11 mouse cellular contexts compared by ENCODE assay signal in genomic region chr12:4859241-4859914, GRCm38 (mm10). TPM values are rescaled to one million over a fixed set of nuclear protein-coding genes. Genes with fewer than 3 reads are reported as not detected.
A peak's percentile ranks its signal among the peaks of the same experiment; 100 is the strongest.
DNase-seq lines count a peak whose midpoint lies in the region; ATAC-seq and TF ChIP-seq lines count a peak whose summit lies in the region.
"Had no signal": no experiment of that assay in that cellular context is flagged by ENCODE, and none has a peak within 500 bp of the region (broad histone marks: within the 10 kb centered on the region; RNA-seq: fewer than 3 reads in every experiment).

No protein-coding gene starts in this region.

- peaks cover 35% of the 10 kb centered on the region for H3K4me1 ChIP-seq in heart, embryonic 12.5 days (replicated peaks)
- H3K4me1 ChIP-seq in G1E (ENCODE audit: insufficient read depth, low read depth, low read length), result peaks cover 45% of the 10 kb centered on the region
- H3K4me1 ChIP-seq in embryonic facial prominence, embryonic 14.5 days (ENCODE audit: control insufficient read depth, insufficient read depth, low read length), result peaks cover 11% of the 10 kb centered on the region

- no peaks in the 10 kb centered on the region for H3K27me3 ChIP-seq in heart, embryonic 12.5 days (replicated peaks)
- H3K27me3 ChIP-seq in G1E (ENCODE audit: insufficient read depth, low read length), result no peaks in the 10 kb centered on the region
- H3K27me3 ChIP-seq in embryonic facial prominence, embryonic 14.5 days (replicated peaks; ENCODE audit: control insufficient read depth, insufficient read depth, low read length), result no peaks in the 10 kb centered on the region

- DNase-seq in heart, adult 11 months, result no peak
- DNase-seq in G1E (ENCODE audit: low spot score), result peak; percentile 33
- DNase-seq in embryonic facial prominence, embryonic 14.5 days (ENCODE audit: low spot score), result peak; percentile 24
- no peak for DNase-seq in frontal cortex, adult 2 months (ENCODE audit: extremely low spot score in 1 of 2, low spot score in 1 of 2)
- DNase-seq in layer of hippocampus, adult 11-12 months (ENCODE audit: low spot score), result no peak
- DNase-seq in layer of hippocampus, postnatal 14 days (ENCODE audit: low spot score in 2 of 2), result no peak
- DNase-seq: cerebellum, adult 9-10 months had no signal

- 0 out of 2 replicates have a peak, but pooled peaks cover 5% of the 10 kb centered on the region for H3K9me3 ChIP-seq in heart, embryonic 12.5 days (replicated peaks)
- peaks cover 2% of the 10 kb centered on the region; the same call in 1 of the 2 replicates for H3K9me3 ChIP-seq in G1E (replicated peaks)
- H3K9me3 ChIP-seq in embryonic facial prominence, embryonic 14.5 days (ENCODE audit: control insufficient read depth, low read length), result no peaks in the 10 kb centered on the region
- H3K9me3 ChIP-seq: forebrain, embryonic 10.5 days had no signal

- 33% methylated on average over 11 of the region's 11 CpGs for WGBS in heart, embryonic 12.5 days
- 34% methylated on average over 11 of the region's 11 CpGs for WGBS in embryonic facial prominence, embryonic 14.5 days

- no peak overlapping the region for H3K4me3 ChIP-seq in heart, embryonic 12.5 days
- no peak overlapping the region for H3K4me3 ChIP-seq in G1E (ENCODE audit: low read depth, low read length)
- no peak overlapping the region for H3K4me3 ChIP-seq in embryonic facial prominence, embryonic 14.5 days (ENCODE audit: low read depth, low read length)
- H3K4me3 ChIP-seq: forebrain, embryonic 10.5 days; layer of hippocampus, adult 2 months had no signal

- ATAC-seq in heart, embryonic 12.5 days (ENCODE audit: insufficient number of reproducible peaks, low FRiP score), result peak; percentile 52
- ATAC-seq in G1E (ENCODE audit: extremely low read depth, insufficient number of reproducible peaks, low FRiP score, poor library complexity, severe bottlenecking), result peak; percentile 29
- peak; percentile 21; the same call in 1 of the 2 replicates for ATAC-seq in embryonic facial prominence, embryonic 14.5 days (ENCODE audit: low read depth)
- ATAC-seq in megakaryocyte progenitor cell, adult 5-6 weeks (replicated peaks; ENCODE audit: poor library complexity), result peak; percentile 62

- TF ChIP-seq CTCF in G1E (IDR thresholded peaks at IDR 0.05; ENCODE audit: low read depth, low read length), result no peak

- no peak overlapping the region for H3K4me2 ChIP-seq in heart, embryonic 12.5 days
- H3K4me2 ChIP-seq in embryonic facial prominence, embryonic 14.5 days (ENCODE audit: low read depth, low read length), result no peak overlapping the region

- H3K9ac ChIP-seq in heart, embryonic 12.5 days, result no peak overlapping the region
- H3K9ac ChIP-seq in embryonic facial prominence, embryonic 14.5 days (ENCODE audit: low read depth, low read length), result no peak overlapping the region

- peak overlapping the region; percentile 63 for H3K27ac ChIP-seq in heart, embryonic 12.5 days (ENCODE audit: poor library complexity, severe bottlenecking)
- no peak overlapping the region for H3K27ac ChIP-seq in embryonic facial prominence, embryonic 14.5 days (replicated peaks; ENCODE audit: low read depth, low read length)
- H3K27ac ChIP-seq: forebrain, embryonic 10.5 days; layer of hippocampus, adult 2 months had no signal

- H3K36me3 ChIP-seq in heart, embryonic 12.5 days, result peaks cover 27% of the 10 kb centered on the region
- peaks cover 81% of the 10 kb centered on the region for H3K36me3 ChIP-seq in G1E (replicated peaks)
- H3K36me3 ChIP-seq in embryonic facial prominence, embryonic 14.5 days (ENCODE audit: control insufficient read depth, insufficient read depth, low read length), result peaks cover 30% of the 10 kb centered on the region

RNA-seq across cellular contexts. Expression of gene Mfsd2b, which starts 14.8 kb away (rescaled TPM):
- 7.2 TPM in 2 replicates for polyA plus RNA-seq in heart, embryonic 12.5 days (2016; fragmentation: Nextera tagmentation; extraction: Ambion mirVana)
- total RNA-seq in G1E (2014; fragmentation: Nextera tagmentation) (174 and 182 TPM in 2 replicates), G1E (2017) (72.0 and 77.5 TPM in 2 replicates)
- 120 and 159 TPM in 2 replicates for polyA plus RNA-seq in G1E (2012)
- 0.70 and 0.87 TPM in 2 replicates for polyA plus RNA-seq in embryonic facial prominence, embryonic 14.5 days (2014; fragmentation: Nextera tagmentation; extraction: Ambion mirVana)
- 10.6 and 20.0 TPM in 2 replicates for total RNA-seq in megakaryocyte progenitor cell, adult 5-6 weeks (2015)
- 6.2 and 14.6 TPM in 2 replicates for total RNA-seq in megakaryocyte progenitor cell, adult 5-6 weeks (2017)
- polyA plus RNA-seq in frontal cortex, adult 2 months (2012; rRNA removed), result 2.4 and 2.6 TPM in 2 replicates
- total RNA-seq in layer of hippocampus, postnatal 14 days (2021), result under 1 TPM; 0.41 to 0.52 TPM

RNA-seq across cellular contexts. Expression of gene Wdcp, which starts 16.3 kb away (rescaled TPM):
- polyA plus RNA-seq in heart, embryonic 12.5 days (2016; fragmentation: Nextera tagmentation; extraction: Ambion mirVana), result 14.4 and 14.7 TPM in 2 replicates
- total RNA-seq in G1E (2014; fragmentation: Nextera tagmentation) (12.2 and 12.6 TPM in 2 replicates), G1E (2017) (12.3 and 14.3 TPM in 2 replicates)
- polyA plus RNA-seq in G1E (2012), result 1.6 and 2.1 TPM in 2 replicates
- 10.4 and 11.7 TPM in 2 replicates for polyA plus RNA-seq in embryonic facial prominence, embryonic 14.5 days (2014; fragmentation: Nextera tagmentation; extraction: Ambion mirVana)
- total RNA-seq in megakaryocyte progenitor cell, adult 5-6 weeks (2015), result 17.6 and 19.2 TPM in 2 replicates
- total RNA-seq in megakaryocyte progenitor cell, adult 5-6 weeks (2017), result 6.7 and 10.0 TPM in 2 replicates
- 9.5 and 10.8 TPM in 2 replicates for polyA plus RNA-seq in frontal cortex, adult 2 months (2012; rRNA removed)
- 10 to 100 TPM; 11.9 to 12.0 TPM for total RNA-seq in layer of hippocampus, postnatal 14 days (2021)

RNA-seq across cellular contexts. Expression of gene Fkbp1b, which starts 18.0 kb away (rescaled TPM):
- 6.9 and 10.7 TPM in 2 replicates for polyA plus RNA-seq in heart, embryonic 12.5 days (2016; fragmentation: Nextera tagmentation; extraction: Ambion mirVana)
- 7.8 and 10.2 TPM in 2 replicates for total RNA-seq in G1E (2014; fragmentation: Nextera tagmentation)
- 8.0 and 9.9 TPM in 2 replicates for total RNA-seq in G1E (2017)
- polyA plus RNA-seq in G1E (2012), result 9.6 and 14.0 TPM in 2 replicates
- 33.4 and 38.0 TPM in 2 replicates for polyA plus RNA-seq in embryonic facial prominence, embryonic 14.5 days (2014; fragmentation: Nextera tagmentation; extraction: Ambion mirVana)
- 19.2 and 21.3 TPM in 2 replicates for total RNA-seq in megakaryocyte progenitor cell, adult 5-6 weeks (2015)
- 12.3 and 18.4 TPM in 2 replicates for total RNA-seq in megakaryocyte progenitor cell, adult 5-6 weeks (2017)
- 97.3 and 112 TPM in 2 replicates for polyA plus RNA-seq in frontal cortex, adult 2 months (2012; rRNA removed)
- 100 to 1,000 TPM; 106 to 107 TPM for total RNA-seq in layer of hippocampus, postnatal 14 days (2021)

RNA-seq across cellular contexts. Expression of gene Sf3b6, which starts 42.0 kb away (rescaled TPM):
- polyA plus RNA-seq in heart, embryonic 12.5 days (2016; fragmentation: Nextera tagmentation; extraction: Ambion mirVana), result 140 and 160 TPM in 2 replicates
- 44.4 and 65.1 TPM in 2 replicates for total RNA-seq in G1E (2014; fragmentation: Nextera tagmentation)
- total RNA-seq in G1E (2017), result 185 and 193 TPM in 2 replicates
- polyA plus RNA-seq in G1E (2012), result 6.1 and 8.2 TPM in 2 replicates
- polyA plus RNA-seq in embryonic facial prominence, embryonic 14.5 days (2014; fragmentation: Nextera tagmentation; extraction: Ambion mirVana), result 245 and 248 TPM in 2 replicates
- total RNA-seq in megakaryocyte progenitor cell, adult 5-6 weeks (2015), result 258 and 286 TPM in 2 replicates
- total RNA-seq in megakaryocyte progenitor cell, adult 5-6 weeks (2017), result 158 and 165 TPM in 2 replicates
- polyA plus RNA-seq in frontal cortex, adult 2 months (2012; rRNA removed), result 94.2 and 94.4 TPM in 2 replicates
- 10 to 100 TPM; 79.2 to 84.6 TPM for total RNA-seq in layer of hippocampus, postnatal 14 days (2021)

RNA-seq across cellular contexts. Expression of gene Ubxn2a, which starts 48.1 kb away (rescaled TPM):
- polyA plus RNA-seq in heart, embryonic 12.5 days (2016; fragmentation: Nextera tagmentation; extraction: Ambion mirVana), result 36.0 and 38.2 TPM in 2 replicates
- total RNA-seq in G1E (2014; fragmentation: Nextera tagmentation) (58.3 and 65.4 TPM in 2 replicates), G1E (2017) (73.9 and 75.5 TPM in 2 replicates)
- polyA plus RNA-seq in G1E (2012), result 14.3 and 22.6 TPM in 2 replicates
- polyA plus RNA-seq in embryonic facial prominence, embryonic 14.5 days (2014; fragmentation: Nextera tagmentation; extraction: Ambion mirVana), result 20.3 and 23.3 TPM in 2 replicates
- total RNA-seq in megakaryocyte progenitor cell, adult 5-6 weeks (2015), result 18.3 and 20.9 TPM in 2 replicates
- total RNA-seq in megakaryocyte progenitor cell, adult 5-6 weeks (2017), result 42.5 and 43.5 TPM in 2 replicates
- 21.6 and 26.3 TPM in 2 replicates for polyA plus RNA-seq in frontal cortex, adult 2 months (2012; rRNA removed)
- total RNA-seq in layer of hippocampus, postnatal 14 days (2021), result 10 to 100 TPM; 43.2 to 49.6 TPM

Comparison
In these comparisons a context has a peak if more than half of its experiments do, and no peak if none do; other contexts are left out.
1. DNase-seq: peak in G1E (single experiment) and embryonic facial prominence, embryonic 14.5 days (single experiment); none in heart, adult 11 months (single experiment), frontal cortex, adult 2 months (0 of 2), layer of hippocampus, adult 11-12 months (single experiment) and layer of hippocampus, postnatal 14 days (0 of 2).
2. RNA of gene Mfsd2b, which starts 14.8 kb away (polyA plus RNA-seq): 120 to 159 TPM in G1E; 7.2 TPM in heart, embryonic 12.5 days, 2.4 to 2.6 TPM in frontal cortex, adult 2 months and 0.70 to 0.87 TPM in embryonic facial prominence, embryonic 14.5 days; every median in the first group is over 10 times any median in the second.
3. Peak in every context shown above with its lines, with median percentiles within 50 percentile points of each other: ATAC-seq.